Mouse (Mus musculus) C2C12 (cell line): ENCODE measurements around the gene Trpv2. TPM values are rescaled to one million over a fixed set of nuclear protein-coding genes. Genes with fewer than 3 reads are reported as not detected.

Experiments used
- H3K27me3 ChIP-seq: one replicate; pipeline ENCODE4 v1.6.1; 2011; ENCODE audit not compliant: control insufficient read depth, insufficient read depth, insufficient read length
- H3K36me3 ChIP-seq: one replicate; pipeline ENCODE4 v1.6.1; 2011; ENCODE audit not compliant: control insufficient read depth, insufficient read depth
- H3K4me3 ChIP-seq: one replicate; pipeline ENCODE4 v1.5.1; 2011; ENCODE audit warnings: mild to moderate bottlenecking, control low read depth; ENCODE audit not compliant: poor library complexity, insufficient read depth, severe bottlenecking
- H3K79me2 ChIP-seq: one replicate; pipeline ENCODE4 v1.6.1; 2011; ENCODE audit not compliant: control insufficient read depth, insufficient read depth
- H3K79me3 ChIP-seq: one replicate; pipeline ENCODE4 v1.6.1; 2011; ENCODE audit warnings: low read depth, control low read depth
- H3ac ChIP-seq: one replicate; pipeline ENCODE3; 2011; ENCODE audit warnings: low read depth; ENCODE audit not compliant: control insufficient read depth, insufficient read length
- CEBPB ChIP-seq: IDR thresholded peaks from one replicate; pipeline ENCODE4 v1.6.1; 2011; ENCODE audit warnings: low read depth, mild to moderate bottlenecking, control low read depth, moderate library complexity
- CTCF ChIP-seq: IDR thresholded peaks from one replicate; pipeline ENCODE4 v1.5.1; 2011; ENCODE audit not compliant: control insufficient read depth, insufficient read depth, insufficient read length
- FOSL1 ChIP-seq: IDR thresholded peaks from one replicate; pipeline ENCODE4 v1.8.0; 2011; ENCODE audit warnings: mild to moderate bottlenecking, low read length; ENCODE audit not compliant: poor library complexity, insufficient read depth, severe bottlenecking
- MAX ChIP-seq: IDR thresholded peaks from one replicate; pipeline ENCODE4 v1.6.1; 2011; ENCODE audit warnings: mild to moderate bottlenecking, control low read depth
- MYOD1 ChIP-seq: IDR thresholded peaks from one replicate; pipeline ENCODE4 v1.6.1; 2011; ENCODE audit warnings: low read depth; ENCODE audit not compliant: control insufficient read depth, insufficient read length
- MYOG ChIP-seq: IDR thresholded peaks from one replicate; pipeline ENCODE4 v1.6.1; 2011; ENCODE audit not compliant: control insufficient read depth, insufficient read length; ENCODE audit errors: extremely low read depth
- USF1 ChIP-seq: IDR thresholded peaks from one replicate; pipeline ENCODE4 v1.6.1; 2011; ENCODE audit warnings: low read depth, mild to moderate bottlenecking, control low read depth, moderate library complexity
- polyA plus RNA-seq: library from polyadenylated mRNA; unstranded; fragments of >200 nt; fragmentation: generic; extraction: Trizol; gene quantifications from one replicate; pipeline ENCODE4 v1.2.1, GENCODE M21; 2012; ENCODE audit warnings: missing spikeins

Gene Trpv2
- polyA plus RNA-seq, 1 experiment = 12.8 TPM

GRCm38 (mm10) chr11:62643681-62644363, 69.5 kb downstream of the Trpv2 start:
- Histone ChIP-seq H3K36me3 (no peaks in the 10 kb centered on the region), H3K79me3 (peaks cover 8% of the 10 kb centered on the region), H3K79me2 (peaks cover 79% of the 10 kb centered on the region), H3K4me3 (no peak overlapping the region), H3ac (no peak overlapping the region), H3K27me3 (no peaks in the 10 kb centered on the region)
- TF ChIP-seq FOSL1 = no peak
- TF ChIP-seq CTCF = no peak
- no peak for TF ChIP-seq MAX
- TF ChIP-seq USF1 = no peak
- TF ChIP-seq CEBPB = no peak
- TF ChIP-seq MYOD1 = no peak
- TF ChIP-seq MYOG = no peak

- no peak overlapping the region for H3ac ChIP-seq
- H3K36me3 ChIP-seq = no peaks in the 10 kb centered on the region
- TF ChIP-seq CEBPB (no peak), USF1 (no peak), MYOG (no peak), MYOD1 (no peak), FOSL1 (no peak), CTCF (no peak), MAX (no peak)
Observed at GRCm38 (mm10) chr11:62644602-62645336, 70.5 kb downstream of the Trpv2 start.

GRCm38 (mm10) chr11:62645337-62645675, 71.0 kb downstream of the Trpv2 start:
- no peak overlapping the region for H3K4me3 ChIP-seq
- no peaks in the 10 kb centered on the region for H3K36me3 ChIP-seq
- no peaks in the 10 kb centered on the region for H3K27me3 ChIP-seq

More at GRCm38 (mm10) chr11:62644602-62645336, 70.5 kb downstream of the Trpv2 start:
- H3K27me3 ChIP-seq = no peaks in the 10 kb centered on the region
- H3K79me2 ChIP-seq = peaks cover 75% of the 10 kb centered on the region
- no peak overlapping the region for H3K4me3 ChIP-seq
- peaks cover 10% of the 10 kb centered on the region for H3K79me3 ChIP-seq

GRCm38 (mm10) chr11:62645732-62646494, 71.6 kb downstream of the Trpv2 start:
- Histone ChIP-seq H3K79me2 (peaks cover 76% of the 10 kb centered on the region), H3K79me3 (peaks cover 19% of the 10 kb centered on the region), H3K27me3 (no peaks in the 10 kb centered on the region), H3K4me3 (no peak overlapping the region), H3ac (no peak overlapping the region), H3K36me3 (no peaks in the 10 kb centered on the region)
- TF ChIP-seq CEBPB = no peak
- no peak for TF ChIP-seq MAX
- no peak for TF ChIP-seq MYOG
- TF ChIP-seq CTCF = no peak

More at GRCm38 (mm10) chr11:62645337-62645675, 71.0 kb downstream of the Trpv2 start:
- H3K79me3 ChIP-seq = peaks cover 13% of the 10 kb centered on the region
- H3K79me2 ChIP-seq = peaks cover 75% of the 10 kb centered on the region
- TF ChIP-seq MAX (no peak), CTCF (no peak), MYOG (no peak), USF1 (no peak), CEBPB (no peak), FOSL1 (no peak), MYOD1 (no peak)
- H3ac ChIP-seq = no peak overlapping the region

- Histone ChIP-seq H3ac (no peak overlapping the region), H3K4me3 (no peak overlapping the region), H3K36me3 (no peaks in the 10 kb centered on the region), H3K79me3 (peaks cover 21% of the 10 kb centered on the region), H3K79me2 (peaks cover 81% of the 10 kb centered on the region), H3K27me3 (no peaks in the 10 kb centered on the region)
- TF ChIP-seq USF1 = no peak
- TF ChIP-seq FOSL1 = no peak
- TF ChIP-seq MYOD1 = no peak
- no peak for TF ChIP-seq CTCF
- TF ChIP-seq CEBPB = no peak
- TF ChIP-seq MAX = no peak
- TF ChIP-seq MYOG = no peak
Observed at GRCm38 (mm10) chr11:62646495-62646843, 72.2 kb downstream of the Trpv2 start.
